Mouse (Mus musculus) embryo, embryonic 11 days (tissue): ENCODE measurements at regions not wholly inside any gene's neighbourhood (a gene's known extent, or its start where the extent isn't known, plus 50 kb on each side); places are given as distances from the start of the nearest gene placed in this dataset.

Experiments
- DNase-seq: peaks from one replicate; pipeline ENCODE4 v3.0.0-alpha.2; 2015

- DNase-seq = no peak
Observed at GRCm38 (mm10) chr14:91658654-91659421, 2231.6 kb downstream of the Pcdh9 start.

DNA sequence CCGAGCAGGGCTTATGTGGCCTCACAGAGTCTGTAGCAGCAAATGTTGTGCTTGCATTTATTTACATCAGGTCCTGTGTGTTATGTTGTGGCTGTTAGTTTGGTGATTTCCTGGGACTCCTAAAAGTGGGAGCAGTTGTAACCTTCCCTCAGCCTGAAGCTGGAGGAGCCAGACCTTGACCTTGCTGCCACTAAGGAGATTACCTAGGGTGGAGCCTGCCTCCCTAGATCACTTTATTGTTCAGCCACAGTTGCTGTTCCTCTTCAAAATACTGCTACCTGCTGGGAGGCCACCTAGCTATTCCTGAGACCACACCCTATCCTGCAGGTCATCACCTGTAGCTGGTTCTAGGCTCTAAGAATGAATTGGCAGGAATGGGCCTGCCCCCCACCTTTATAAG lies 2234.5 kb downstream of the Pcdh9 start:
- no peak for DNase-seq

DNA sequence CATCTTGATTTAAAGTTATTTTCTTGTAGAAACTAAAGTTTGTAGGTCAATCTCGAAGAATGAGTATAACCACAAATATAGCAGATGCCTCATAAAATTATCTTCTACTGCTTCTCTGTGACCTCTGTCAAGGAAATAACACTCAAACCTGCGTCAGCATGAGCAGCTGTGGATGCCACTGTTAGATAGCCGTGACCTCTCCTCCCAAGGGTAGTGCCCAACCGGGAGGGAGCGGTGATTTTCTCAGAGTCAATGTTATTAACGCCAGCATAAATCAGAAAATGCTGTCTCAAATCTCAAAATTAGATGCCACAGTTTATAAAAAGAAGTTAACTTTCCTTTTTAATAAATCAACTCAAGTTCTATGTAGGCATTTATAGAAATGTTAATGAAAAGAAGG lies 2259.5 kb downstream of the Pcdh9 start:
- DNase-seq = peak; percentile 34

DNA sequence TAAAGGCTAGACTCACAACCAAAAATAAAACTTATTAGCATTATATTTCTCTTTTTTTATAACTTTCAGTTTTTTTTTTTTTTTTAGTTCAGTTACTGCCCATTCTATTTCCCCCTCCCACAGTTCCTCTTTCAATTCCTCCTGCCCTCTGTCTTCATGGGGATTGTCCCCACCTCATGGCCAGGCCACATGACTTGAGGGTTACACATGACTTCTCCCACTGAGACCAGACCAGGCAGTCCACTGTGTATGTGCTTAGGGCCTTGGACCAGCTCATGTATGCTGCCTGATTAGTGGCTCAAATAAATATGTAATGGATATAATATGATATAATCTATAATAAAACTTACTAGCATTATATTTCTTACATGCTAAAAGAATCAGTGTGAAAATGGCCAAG lies 2276.1 kb downstream of the Pcdh9 start:
- DNase-seq = no peak

DNA sequence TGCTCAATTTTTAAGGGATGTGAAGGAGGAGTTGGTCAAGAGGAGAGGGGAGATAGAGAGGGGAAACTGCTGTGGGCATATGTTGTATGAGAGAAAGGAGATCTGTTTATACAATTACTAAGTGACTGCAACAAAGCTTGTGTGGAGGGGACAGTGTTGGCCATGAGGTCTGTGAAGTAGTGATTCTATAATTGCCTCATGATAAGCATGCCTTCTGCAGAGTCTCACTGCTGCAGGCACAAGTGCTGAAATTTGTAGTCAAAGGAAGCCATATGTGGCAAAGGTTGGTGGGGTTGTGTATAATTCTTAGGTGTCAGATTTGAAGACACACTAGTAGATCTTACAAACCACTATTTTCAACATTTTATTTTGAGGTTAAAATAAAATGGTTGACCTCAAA lies 2285.9 kb downstream of the Pcdh9 start:
- no peak for DNase-seq

DNA sequence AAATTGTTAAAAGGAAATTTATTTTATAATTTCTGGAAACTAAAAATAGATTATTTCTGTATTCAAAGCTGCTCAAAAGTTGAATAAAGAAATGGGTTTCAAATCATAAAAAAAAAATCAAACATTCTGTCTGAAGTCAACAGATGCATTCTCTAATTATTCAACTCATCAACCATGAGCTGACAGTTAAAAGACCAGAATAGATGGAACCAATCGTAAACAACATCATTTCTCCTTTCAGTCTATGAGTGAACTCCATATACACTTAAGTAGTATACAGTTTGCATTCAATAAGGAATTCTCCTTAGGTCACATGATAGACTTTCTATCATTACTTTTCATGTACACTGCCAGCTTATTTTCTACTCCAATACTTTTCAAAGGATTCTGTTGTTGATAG lies 2308.0 kb downstream of the Pcdh9 start:
- no peak for DNase-seq

- no peak for DNase-seq
Observed at GRCm38 (mm10) chr14:91581684-91582424, 2308.6 kb downstream of the Pcdh9 start.

DNA sequence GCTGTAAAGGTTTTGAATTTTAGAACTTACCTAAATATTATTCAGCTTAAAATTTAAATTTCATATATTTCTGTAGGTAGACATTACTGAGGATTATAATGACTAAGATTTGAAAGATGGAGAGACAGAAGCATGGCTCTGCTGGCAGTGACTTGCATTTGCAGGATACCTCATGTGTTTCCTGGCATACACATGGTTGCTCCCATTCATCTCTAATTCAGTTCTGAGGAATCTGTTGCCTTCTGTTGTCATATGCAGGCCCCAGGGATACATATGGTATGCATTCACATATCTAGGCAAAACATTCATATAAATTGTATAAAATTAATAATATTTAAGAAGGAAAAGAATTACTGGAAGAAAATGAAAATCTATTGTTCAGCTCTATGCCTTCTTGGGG lies 2321.4 kb downstream of the Pcdh9 start:
- no peak for DNase-seq

DNA sequence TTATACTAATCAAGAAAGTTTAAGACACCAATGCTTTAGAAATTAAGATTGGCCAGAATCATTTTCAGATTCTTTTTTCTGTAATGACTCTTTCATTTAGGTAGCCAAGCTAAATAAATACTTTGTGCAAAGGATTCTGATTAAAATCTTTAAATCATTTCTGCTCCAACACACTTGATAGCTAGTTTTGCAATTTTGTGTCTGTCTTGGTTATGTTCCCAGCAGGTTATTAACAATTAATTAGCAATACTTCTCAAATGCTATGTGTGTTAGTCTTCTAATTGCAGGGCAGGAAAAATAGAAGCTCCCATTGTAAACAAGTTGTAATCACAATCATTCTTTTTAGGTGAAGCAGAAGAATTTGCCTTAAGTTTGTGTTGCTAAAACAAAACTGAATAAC lies 2351.3 kb downstream of the Pcdh9 start:
- no peak for DNase-seq

DNA sequence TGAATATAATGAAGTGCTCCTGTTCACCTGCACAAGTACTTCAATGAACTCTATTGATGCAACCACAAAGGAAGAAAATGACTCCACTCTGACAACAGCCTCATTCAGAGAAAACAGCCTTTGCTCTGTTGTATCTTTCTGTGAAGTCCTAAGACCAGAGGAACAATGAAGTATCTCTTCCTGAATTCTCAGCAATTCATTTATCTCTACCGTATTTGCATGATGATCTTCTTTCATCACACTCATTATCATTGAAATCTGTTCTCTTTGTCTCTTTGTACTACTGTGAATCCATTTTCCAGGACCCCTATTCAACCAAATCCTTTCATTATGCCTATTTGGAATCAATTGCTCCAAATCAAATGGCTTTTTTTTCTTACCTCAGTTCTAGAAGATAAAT lies 2355.5 kb downstream of the Pcdh9 start:
- no peak for DNase-seq

- DNase-seq = no peak
Observed at GRCm38 (mm10) chr14:91498449-91498848, 2392.0 kb downstream of the Pcdh9 start.

- DNase-seq = no peak
Observed at GRCm38 (mm10) chr14:91478358-91478870, 2412.1 kb downstream of the Pcdh9 start.

DNA sequence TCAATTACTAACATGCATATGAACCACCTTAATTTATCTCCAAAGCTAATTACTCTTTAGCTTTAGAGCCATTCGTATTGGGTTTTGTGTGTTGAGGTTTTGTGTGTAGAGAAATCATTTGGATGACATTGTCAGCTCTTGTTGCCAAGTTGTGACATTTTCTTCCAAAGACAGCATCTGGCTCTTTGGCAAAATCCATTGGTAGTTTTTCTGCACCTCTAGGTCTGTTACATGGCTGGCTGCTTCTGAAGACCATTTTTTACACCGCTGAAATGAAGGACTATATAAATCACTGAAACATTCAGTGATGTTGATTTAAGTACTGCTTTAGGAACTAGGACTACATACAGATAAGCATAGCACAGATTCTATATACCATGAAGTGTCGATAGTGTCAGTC lies 2426.6 kb downstream of the Pcdh9 start:
- DNase-seq = no peak

- DNase-seq = no peak
Observed at GRCm38 (mm10) chr14:91462671-91463070, 2427.8 kb downstream of the Pcdh9 start.

GRCm38 (mm10) chr14:91458756-91459155 lies 2431.7 kb downstream of the Pcdh9 start:
- no peak for DNase-seq
